Mouse (Mus musculus): ENCODE measurements at regions not wholly inside any gene's neighbourhood (a gene's known extent, or its start where the extent isn't known, plus 50 kb on each side); places are given as distances from the start of the nearest gene placed in this dataset.

GRCm38 (mm10) chr9:15420677-15421076 is 63.1 kb upstream of the Cep295 start:
- no peak for DNase-seq

- DNase-seq: no peak
Observed at GRCm38 (mm10) chr9:15421864-15422263, 64.3 kb upstream of the Cep295 start.

GRCm38 (mm10) chr9:15434279-15434678 is 59.0 kb upstream of the Smco4 start:
- peak; percentile 8 for DNase-seq

- DNase-seq: peak; percentile 63
Observed at GRCm38 (mm10) chr9:15439319-15439980, 53.8 kb upstream of the Smco4 start.

GRCm38 (mm10) chr9:15442131-15442530 is 51.1 kb upstream of the Smco4 start:
- DNase-seq: peak; percentile 6

Measured in kidney, postnatal 14 days (tissue).